Mouse (Mus musculus): ENCODE measurements around the gene Apom. TPM values are rescaled to one million over a fixed set of nuclear protein-coding genes. Genes with fewer than 3 reads are reported as not detected.
A peak's percentile ranks its signal among the peaks of the same experiment; 100 is the strongest.

The Apom gene
- total RNA-seq, 2 experiments from 2014 or later, result not detected

- no peak for DNase-seq
- intact Hi-C loops (cut with DNase I), result loop anchor here (2.0 kb wide), 1 partner anchor 17 kb away; no protein-coding TSS in a partner anchor
Measured at GRCm38 (mm10) chr17:35161421-35161820, 29.6 kb upstream of the Apom start.

DNA sequence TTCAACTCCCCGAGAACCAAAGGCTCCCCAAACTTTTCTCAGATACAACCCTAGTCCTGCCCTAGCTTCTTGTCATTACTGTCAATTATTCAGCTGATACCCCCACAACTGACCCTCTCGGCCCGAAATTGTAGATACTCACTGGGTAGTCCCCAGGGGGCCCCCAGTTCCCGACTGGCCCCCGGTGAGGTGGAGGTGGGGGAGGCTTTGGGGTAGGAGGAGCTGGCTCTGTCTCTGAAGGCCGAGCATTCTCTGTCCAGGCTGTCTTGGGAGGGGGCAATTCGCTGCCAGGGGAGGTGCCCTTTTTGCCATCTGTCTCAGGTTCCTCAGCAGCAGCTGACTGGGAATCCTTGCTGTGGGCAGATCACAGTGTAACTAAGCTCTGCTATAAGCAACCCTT lies 27.8 kb upstream of the Apom start:
- intact Hi-C loops (cut with DNase I), result loop anchor here (2.0 to 10.0 kb wide), 2 partner anchors 15 to 1045 kb away; partner anchors contain the start of gene H2-DMa
- no peak for DNase-seq

- no peak for DNase-seq
- intact Hi-C loops (cut with DNase I), result loop anchor here (10.0 kb wide), 1 partner anchor 1044 kb away; the partner anchor contains the start of gene H2-DMa
Measured at GRCm38 (mm10) chr17:35158850-35159593, 27.2 kb upstream of the Apom start.

GRCm38 (mm10) chr17:35157661-35158175 lies 25.9 kb upstream of the Apom start:
- intact Hi-C loops (cut with DNase I), result loop anchor here (10.0 kb wide), 1 partner anchor 1043 kb away; the partner anchor contains the start of gene H2-DMa
- DNase-seq, result no peak

- no peak for DNase-seq
- intact Hi-C loops (cut with DNase I), result loop anchor here (10.0 kb wide), 1 partner anchor 1042 kb away; the partner anchor contains the start of gene H2-DMa
Measured at GRCm38 (mm10) chr17:35157254-35157653, 25.4 kb upstream of the Apom start.

DNA sequence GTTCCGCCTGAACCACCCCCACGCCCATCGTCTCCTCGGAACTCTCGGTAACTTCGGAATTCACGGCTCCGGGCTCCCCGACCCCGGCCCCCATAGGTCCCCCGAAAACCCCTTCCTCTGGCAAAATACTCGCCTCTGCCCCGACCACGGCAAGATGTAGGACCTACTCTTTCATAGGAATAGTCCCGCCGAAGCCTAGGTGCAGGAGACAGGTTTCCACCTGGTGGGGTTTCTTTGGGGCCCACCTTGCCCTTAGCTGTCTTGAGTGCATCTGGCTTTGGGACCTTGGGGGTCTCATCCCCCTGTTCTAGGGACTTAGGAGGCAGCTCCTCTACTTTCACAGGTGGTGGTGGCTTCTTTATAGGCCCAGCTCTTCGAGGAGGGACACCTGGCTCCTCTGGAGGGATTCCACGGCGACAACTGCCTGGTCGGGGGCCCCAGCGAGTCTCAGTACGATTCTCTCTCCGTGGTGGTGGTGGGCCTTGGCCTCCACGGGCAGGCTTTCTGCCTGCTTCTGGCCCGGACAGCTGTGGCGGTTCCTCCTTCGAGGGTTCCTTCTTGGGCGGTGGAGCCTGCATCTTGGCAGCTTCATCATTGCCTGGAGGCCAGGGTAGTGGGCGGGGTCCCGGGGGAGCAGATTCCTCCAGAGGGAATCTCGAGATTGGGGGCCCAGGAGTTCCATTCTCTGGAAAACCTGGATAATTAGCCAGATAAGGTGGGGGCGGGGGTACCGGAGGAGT lies 24.8 kb upstream of the Apom start:
- intact Hi-C loops (cut with DNase I), result loop anchor here (10.0 kb wide), 1 partner anchor 1042 kb away; the partner anchor contains the start of gene H2-DMa
- DNase-seq, result no peak

GRCm38 (mm10) chr17:35155451-35155850 lies 23.6 kb upstream of the Apom start:
- peak in 1 of 2 experiments; percentile 11 for DNase-seq
- intact Hi-C loops (cut with DNase I), result loop anchor here (10.0 kb wide), 1 partner anchor 1041 kb away; the partner anchor contains the start of gene H2-DMa

GRCm38 (mm10) chr17:35154616-35155015 lies 22.8 kb upstream of the Apom start:
- intact Hi-C loops (cut with DNase I), result loop anchor here (10.0 kb wide), 1 partner anchor 1040 kb away; the partner anchor contains the start of gene H2-DMa

DNA sequence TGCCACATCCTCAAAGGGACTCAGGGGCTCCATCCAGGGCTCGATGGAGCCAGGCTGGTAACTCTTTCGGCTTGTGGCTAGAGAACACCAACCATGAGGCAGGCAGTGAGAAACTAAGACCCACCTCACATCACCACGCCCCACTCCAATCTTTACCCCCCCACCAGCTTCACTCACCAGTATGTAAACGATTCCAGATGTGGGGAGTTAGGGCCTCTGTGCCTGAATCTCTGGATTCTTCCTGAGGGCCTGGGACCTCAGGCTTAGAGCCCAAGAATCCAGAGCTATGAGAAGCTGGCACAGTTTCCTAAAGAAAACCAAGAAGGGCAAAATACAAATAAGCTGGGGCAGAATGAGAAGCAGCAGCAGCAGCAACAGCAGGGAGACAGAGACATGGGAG lies 22.1 kb upstream of the Apom start:
- DNase-seq, result no peak
- intact Hi-C loops (cut with DNase I), result loop anchor here (10.0 kb wide), 1 partner anchor 1039 kb away; the partner anchor contains the start of gene H2-DMa

More at GRCm38 (mm10) chr17:35154616-35155015, 22.8 kb upstream of the Apom start:
- no peak for DNase-seq

GRCm38 (mm10) chr17:35153077-35153476 lies 21.2 kb upstream of the Apom start:
- intact Hi-C loops (cut with DNase I), result loop anchor here (10.0 kb wide), 1 partner anchor 1038 kb away; the partner anchor contains the start of gene H2-DMa
- no peak for DNase-seq

- DNase-seq, result no peak
- intact Hi-C loops (cut with DNase I), result loop anchor here (10.0 kb wide), 1 partner anchor 1037 kb away; the partner anchor contains the start of gene H2-DMa
Measured at GRCm38 (mm10) chr17:35152121-35152520, 20.3 kb upstream of the Apom start.

DNA sequence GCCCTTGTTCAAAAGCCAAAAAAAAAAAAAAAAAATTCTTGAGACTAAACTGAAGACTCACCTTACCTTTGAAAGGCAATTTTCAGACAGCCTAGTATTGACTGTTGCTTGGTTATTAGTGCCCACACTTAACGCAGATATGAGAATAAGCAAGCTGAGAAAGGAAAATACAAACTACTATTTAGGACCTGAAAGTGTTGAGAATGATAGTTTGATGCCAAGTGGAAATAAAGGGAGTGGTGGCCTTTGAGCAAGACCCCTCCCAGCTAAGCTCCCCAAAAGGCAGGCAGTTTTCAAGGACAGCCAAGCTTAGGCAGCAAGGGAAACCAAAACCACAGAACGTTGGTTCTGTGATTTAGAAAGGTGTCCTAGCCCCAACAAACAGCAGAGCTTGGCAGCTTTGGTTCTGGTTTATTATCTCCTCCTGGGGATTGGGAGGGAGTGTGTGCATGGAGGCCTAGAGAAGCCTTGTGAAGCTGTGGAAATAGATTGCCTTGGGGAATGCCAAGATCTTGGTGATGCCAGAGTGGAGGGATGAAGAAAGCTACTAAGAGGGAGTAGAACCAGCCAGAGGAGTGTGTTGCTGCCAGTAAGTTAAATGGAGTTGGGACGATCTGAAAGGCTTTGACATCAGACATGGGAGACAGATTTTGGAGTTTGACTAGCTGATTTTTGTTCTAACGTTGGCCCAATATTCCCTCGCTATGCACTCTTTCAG lies 16.2 kb upstream of the Apom start:
- no peak for DNase-seq
- intact Hi-C loops (cut with DNase I), result no loop called here

DNA sequence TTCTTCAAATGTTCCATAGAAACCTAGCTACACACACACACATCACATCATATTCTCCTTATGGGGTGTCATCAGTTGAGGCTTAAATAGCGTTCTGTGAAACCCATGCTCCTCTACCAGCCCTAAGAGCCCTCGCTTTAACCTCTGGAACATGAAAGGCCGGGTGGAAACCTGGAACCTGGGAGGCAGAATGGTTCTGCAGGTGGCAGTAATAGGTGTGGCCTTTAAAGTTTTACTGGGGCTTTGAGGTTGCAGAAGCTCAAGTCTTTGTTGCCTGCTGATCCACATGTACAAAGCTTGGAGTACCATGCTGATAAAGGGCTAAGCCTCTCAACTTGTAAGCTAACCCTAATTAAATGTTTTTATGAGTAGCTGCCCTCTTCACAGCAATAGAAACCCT lies 15.5 kb upstream of the Apom start:
- no peak for DNase-seq
- intact Hi-C loops (cut with DNase I), result no loop called here

DNA sequence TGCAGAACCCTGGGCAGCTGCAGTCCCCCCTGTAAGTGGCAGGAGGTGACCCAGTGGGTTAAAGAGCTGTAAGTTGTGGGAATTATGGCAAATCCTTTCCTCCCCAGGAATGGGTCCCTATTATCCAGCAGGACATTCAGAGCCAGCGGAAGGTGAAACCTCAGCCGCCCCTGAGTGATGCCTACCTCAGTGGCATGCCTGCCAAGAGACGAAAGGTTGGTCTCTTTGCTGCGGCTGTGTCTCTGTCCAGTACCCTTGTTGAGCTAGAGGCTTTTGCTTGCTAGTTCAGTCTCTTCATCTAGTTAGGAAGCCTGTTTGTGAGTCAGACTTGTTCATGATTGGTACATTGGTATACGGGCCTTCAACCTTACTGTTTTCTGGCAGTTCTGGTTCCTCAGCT lies 14.3 kb upstream of the Apom start:
- no peak for DNase-seq
- intact Hi-C loops (cut with DNase I), result no loop called here

- intact Hi-C loops (cut with DNase I), result no loop called here
- no peak for DNase-seq
Measured at GRCm38 (mm10) chr17:35141971-35142370, 10.1 kb upstream of the Apom start.

- DNase-seq, result no peak
- intact Hi-C loops (cut with DNase I), result no loop called here
Measured at GRCm38 (mm10) chr17:35140490-35140996, 8.7 kb upstream of the Apom start.

DNA sequence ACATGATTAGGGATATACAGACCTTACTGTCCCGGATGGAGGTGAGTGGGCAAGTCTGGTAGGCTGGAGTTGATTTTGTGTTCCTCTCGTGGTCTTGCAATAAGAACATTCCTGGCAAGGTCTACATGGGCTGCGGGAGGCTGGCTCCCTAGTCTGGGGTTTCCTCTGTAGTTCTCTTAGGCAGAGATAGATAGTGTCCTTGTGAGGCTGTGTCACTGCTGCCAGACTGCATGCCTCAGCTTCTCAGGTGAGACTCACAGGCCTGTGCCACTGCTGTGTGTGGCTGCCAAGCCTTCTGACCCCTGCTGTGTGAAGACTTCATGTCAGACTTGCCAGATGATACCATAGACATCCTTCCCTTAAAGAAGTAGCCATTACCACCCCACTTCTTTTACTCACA lies 7.4 kb upstream of the Apom start:
- DNase-seq, result no peak
- intact Hi-C loops (cut with DNase I), result no loop called here

GRCm38 (mm10) chr17:35135591-35136320 lies 3.9 kb upstream of the Apom start:
- no peak for DNase-seq
- intact Hi-C loops (cut with DNase I), result no loop called here
